Mouse (Mus musculus) layer of hippocampus, postnatal 14 days (tissue): ENCODE measurements at regions not wholly inside any gene's neighbourhood (a gene's known extent, or its start where the extent isn't known, plus 50 kb on each side); places are given as distances from the start of the nearest gene placed in this dataset.
"Not testable (repeated sequence)": the region's sequence is repeated elsewhere in the genome, so short reads cannot be mapped to it uniquely, and the experiment has no call there.

ENCODE experiments used
- DNase-seq, 2 experiments: peaks; one replicate each; pipeline ENCODE4 v3.0.0; 2021 to 2022; ENCODE audit warnings: low spot score in 2 of 2, mixed read lengths in 1 of 2

GRCm38 (mm10) chr17:52351293-52351692, 251.2 kb upstream of the Kcnh8 start:
- no peak for DNase-seq

GRCm38 (mm10) chr17:52350696-52351095, 251.8 kb upstream of the Kcnh8 start:
- no peak for DNase-seq

- DNase-seq: no peak
Observed at GRCm38 (mm10) chr17:52349872-52350271, 252.6 kb upstream of the Kcnh8 start.

GRCm38 (mm10) chr17:52348481-52349083, 253.9 kb upstream of the Kcnh8 start:
- peak in 1 of 2 experiments; percentile 20 for DNase-seq

DNA sequence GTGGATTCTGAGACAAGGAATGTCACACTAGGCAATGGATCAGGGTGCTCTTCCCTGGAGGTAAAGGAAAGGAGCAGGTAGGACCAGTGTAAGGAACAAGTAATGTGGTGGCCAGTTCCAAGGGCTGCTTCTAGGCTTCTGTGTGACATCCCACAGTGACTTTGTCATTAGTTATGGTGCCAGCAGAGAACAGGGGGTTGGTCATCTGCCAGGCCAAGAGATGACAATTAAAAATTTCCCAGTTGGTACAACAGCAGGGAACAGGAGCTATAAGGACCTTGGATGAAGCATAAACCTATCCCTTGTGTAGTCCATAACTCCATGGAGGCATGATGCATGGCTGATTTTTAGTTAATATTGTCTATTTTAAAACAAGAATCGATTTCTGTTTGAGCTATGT, 281.9 kb upstream of the Kcnh8 start:
- no peak for DNase-seq

DNA sequence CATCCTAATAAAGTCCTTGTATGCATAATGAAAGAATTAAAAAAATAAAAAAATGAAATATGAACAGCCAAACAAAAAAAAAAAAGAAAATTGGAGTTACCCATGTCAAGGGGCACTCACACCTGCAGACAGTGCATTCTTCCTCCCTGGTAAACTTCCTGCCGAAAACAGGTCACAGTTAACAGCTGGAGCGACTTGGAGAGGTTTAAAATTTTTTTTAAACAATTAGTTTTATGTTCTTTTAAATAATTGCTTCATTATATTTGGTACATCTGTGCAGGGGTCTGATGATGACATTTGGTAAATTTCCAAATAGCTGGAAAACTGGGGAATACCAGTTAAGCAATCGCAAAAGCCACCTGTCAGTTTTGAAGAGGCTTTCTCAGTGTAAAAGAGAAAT, 285.5 kb upstream of the Kcnh8 start:
- no peak for DNase-seq

GRCm38 (mm10) chr17:52315879-52316278, 286.6 kb upstream of the Kcnh8 start:
- DNase-seq: no peak

- DNase-seq: not testable (repeated sequence)
Observed at GRCm38 (mm10) chr17:52315456-52315855, 287.1 kb upstream of the Kcnh8 start.

GRCm38 (mm10) chr17:52312043-52312442, 290.5 kb upstream of the Kcnh8 start:
- no peak for DNase-seq

- no peak for DNase-seq
Observed at GRCm38 (mm10) chr17:52308789-52309188, 293.7 kb upstream of the Kcnh8 start.

DNA sequence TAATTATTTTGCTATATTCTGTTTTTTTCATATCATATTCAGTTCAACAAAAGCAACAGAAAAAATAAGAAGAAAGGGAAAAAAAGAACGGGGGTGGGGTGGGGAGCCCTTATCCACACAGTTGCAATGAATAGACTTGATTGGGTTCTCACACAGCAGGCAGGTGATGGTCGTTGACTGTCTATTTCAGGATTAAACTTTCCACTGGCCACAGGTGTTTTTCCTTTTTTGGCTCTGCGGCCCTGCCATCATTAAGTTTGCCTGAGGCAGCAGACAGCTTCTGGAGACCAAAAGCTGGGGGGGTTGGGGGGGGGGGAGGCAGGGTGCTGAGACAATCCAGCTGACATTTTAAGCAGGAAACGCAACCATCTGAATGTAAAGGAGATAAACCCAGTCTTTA, 298.4 kb upstream of the Kcnh8 start:
- no peak for DNase-seq

GRCm38 (mm10) chr17:52303320-52303719, 299.2 kb upstream of the Kcnh8 start:
- DNase-seq: no peak

GRCm38 (mm10) chr17:52299769-52300168, 302.7 kb upstream of the Kcnh8 start:
- no peak for DNase-seq

DNA sequence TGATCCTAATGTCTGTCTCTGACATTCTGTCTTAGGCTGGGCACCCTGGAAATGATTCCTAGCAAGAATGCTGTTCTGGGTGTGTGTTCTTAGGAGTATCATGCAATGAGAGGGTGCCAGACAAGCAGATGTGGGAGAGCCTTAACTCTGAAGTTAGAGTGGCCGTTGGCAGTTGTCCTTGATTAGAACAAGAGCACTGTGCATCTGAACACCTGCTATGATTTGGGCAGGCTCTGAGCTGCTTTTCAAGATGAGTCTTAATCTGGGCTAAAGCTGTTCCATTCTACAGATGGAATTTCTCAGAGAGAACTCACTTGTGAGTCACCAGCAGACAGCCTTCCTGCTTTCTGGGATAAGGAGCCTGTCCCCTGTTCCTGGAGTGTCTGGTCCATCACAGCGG, 317.1 kb upstream of the Kcnh8 start:
- DNase-seq: no peak

DNA sequence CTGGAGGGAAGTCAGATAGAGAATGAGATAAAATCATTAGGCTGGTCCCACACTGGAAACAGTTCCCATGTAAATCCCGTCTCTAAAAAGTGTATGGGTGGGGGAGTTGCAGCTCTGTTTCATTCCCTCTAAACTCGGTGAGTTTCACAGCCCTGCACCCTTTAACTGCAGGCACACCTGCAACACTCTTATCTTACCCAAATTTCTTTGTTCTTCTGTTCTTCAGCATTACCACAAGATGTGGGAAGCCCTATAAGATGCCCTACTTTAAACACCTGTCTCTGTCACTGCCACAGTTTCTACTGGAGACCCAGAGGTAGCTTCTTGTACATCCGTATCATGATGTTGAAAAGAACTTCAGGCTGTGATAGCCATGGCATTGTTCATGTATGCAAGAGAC, 320.2 kb upstream of the Kcnh8 start:
- no peak for DNase-seq

DNA sequence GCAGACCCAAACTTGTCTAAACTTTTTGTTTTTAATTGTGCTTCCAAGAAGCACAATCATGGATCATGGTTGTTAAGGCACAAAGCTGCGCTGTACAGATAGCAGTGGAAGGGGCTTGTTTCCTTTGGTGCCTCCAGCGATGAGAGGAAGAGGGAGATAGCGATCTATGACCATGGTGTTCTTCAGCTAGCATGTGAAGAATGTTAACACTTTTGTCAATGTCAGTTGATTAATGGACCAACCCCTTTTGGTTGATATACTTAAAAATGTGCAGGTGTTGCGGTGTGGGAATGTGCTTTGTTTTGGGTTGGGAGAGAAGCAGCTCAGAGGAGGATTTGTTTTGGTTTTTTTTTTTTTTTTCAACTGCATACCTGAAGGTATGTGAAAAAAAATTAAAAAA, 324.0 kb upstream of the Kcnh8 start:
- DNase-seq: no peak

GRCm38 (mm10) chr17:52268792-52269191, 333.7 kb upstream of the Kcnh8 start:
- DNase-seq: no peak

GRCm38 (mm10) chr17:52251284-52251683, 351.2 kb upstream of the Kcnh8 start:
- no peak for DNase-seq

- no peak for DNase-seq
Observed at GRCm38 (mm10) chr17:52225584-52225983, 376.9 kb upstream of the Kcnh8 start.

DNA sequence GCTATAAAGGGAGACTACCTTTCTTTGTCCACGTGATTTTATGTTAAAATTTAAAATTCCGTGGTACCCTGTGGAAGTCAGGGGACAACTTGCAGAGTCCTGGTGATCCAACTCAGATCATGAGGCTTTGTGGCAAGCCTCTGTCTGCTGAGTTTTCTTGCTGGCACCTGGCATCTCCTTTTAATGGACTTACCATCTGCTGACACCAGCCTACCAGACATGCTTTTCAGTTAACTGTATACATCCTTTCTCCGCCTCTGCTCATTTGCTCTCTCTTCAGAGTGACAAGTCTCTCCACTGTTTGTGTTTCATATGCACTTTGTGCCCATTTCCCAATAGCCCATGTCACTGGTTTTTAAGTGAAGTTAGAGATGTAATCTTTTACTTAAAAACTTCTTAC, 382.1 kb upstream of the Kcnh8 start:
- DNase-seq: no peak

DNA sequence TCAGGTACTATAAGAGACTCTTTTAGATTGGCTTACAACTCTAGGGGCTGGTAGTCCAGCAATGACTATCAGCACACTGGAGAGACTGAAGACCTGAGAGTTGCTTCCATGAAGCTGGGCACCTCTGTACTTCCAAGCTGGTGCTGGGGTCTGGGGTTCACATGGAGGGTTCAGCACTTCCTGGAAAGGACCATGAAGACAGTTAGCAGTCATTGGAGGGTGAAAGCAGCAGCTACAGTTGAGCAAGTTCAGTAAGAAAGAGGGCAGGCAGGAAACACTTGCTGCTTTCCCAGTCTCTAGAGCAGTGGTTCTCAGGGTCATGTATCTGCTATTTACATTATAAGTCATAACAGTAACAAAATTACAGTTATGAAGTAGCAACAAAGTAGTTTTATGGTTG, 384.3 kb upstream of the Satb1 start:
- no peak for DNase-seq

- no peak for DNase-seq
Observed at GRCm38 (mm10) chr17:52212944-52213343, 379.9 kb upstream of the Satb1 start.

DNA sequence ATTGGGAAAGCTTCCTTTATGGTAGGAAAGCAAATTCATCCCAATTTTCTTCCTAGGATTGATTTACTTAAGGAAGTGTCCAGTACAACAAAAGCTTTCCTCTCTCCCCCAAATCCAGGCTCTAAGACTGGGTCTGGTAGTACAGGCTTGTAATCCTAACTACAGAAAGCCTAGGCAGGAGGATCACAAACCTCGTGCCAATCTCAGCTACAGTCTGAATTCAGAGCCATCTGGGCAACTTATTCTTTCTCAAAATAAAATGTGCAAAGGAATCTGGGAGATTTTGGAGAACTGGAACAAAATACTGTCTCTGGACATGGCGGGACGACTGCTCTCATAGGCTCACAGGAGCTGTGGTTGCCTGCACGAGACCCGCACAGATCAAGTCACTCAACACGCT, 377.4 kb upstream of the Satb1 start:
- DNase-seq: peak in 1 of 2 experiments; percentile 10

DNA sequence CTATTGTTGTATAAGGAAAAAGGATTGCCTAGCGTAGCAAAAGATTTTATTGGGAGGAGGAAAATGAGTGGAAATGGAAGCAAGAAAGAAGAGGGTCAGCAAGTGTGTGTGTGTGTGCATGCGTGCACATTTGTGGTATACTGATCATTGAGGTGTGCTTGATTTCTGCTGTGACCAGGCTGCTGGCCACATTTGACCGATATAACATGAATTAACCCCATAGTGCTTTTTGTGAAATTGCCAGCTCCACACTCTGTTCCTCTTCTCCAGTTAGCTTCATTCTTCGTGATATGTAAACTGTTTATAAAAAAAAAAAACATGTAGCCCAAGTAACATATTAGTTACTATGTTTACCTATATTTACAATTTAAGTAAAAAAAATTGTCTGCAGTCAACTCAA, 364.6 kb upstream of the Satb1 start:
- DNase-seq: no peak
